Mouse (Mus musculus): Measurements from ENCODE around the gene Alpi.

- TF ChIP-seq CTCF (IDR thresholded peaks at IDR 0.05; ENCODE audit: low read depth): no peak
- no peak for TF ChIP-seq EP300 (IDR thresholded peaks at IDR 0.05; ENCODE audit: low read depth)
These were observed 44.3 kb downstream of the Alpi start for GRCm38 (mm10) chr1:87057075-87057474.
